Mouse (Mus musculus): ENCODE data around the gene Cib4. TPM values are rescaled to one million over a fixed set of nuclear protein-coding genes. Genes with fewer than 3 reads are reported as not detected.

Cib4 gene
- not detected in 2 replicates for polyA plus RNA-seq (2012; rRNA removed)

DNA sequence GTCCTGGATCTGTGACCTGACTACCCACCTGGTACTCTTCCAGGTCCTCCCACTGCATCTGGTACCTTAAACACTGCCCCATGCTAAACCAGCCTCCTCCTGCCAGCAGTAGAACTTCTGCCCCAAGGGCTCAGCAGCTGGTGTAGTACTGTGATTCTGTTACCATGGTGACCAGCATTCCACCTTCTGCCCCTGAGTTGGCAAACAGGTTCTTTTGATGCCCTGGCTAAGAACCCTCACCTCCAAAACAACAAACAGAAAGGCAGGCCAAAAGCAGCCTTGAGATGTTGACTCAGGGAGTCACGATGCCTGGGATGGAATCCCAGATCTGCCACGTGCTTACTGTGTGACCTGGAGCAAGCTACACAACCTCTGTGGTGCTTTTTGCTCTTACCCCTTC, at the start of gene Cib4:
Gene Cib4 (minus strand): TSS at position 139 of the 400 bp plus-strand sequence.
- no peak within 1 kb of the TSS for H3K4me3 ChIP-seq (ENCODE audit: insufficient read depth, low read length)
- H3K27ac ChIP-seq (ENCODE audit: insufficient read depth, low read length), result no peak within 1 kb of the TSS
- no peaks in the 10 kb centered on the region for H3K4me1 ChIP-seq (ENCODE audit: control insufficient read depth, insufficient read depth, low read length)
- no peak for TF ChIP-seq CTCF (IDR thresholded peaks at IDR 0.05; ENCODE audit: extremely low read depth, insufficient read depth, low read length)
- no peak for TF ChIP-seq POLR2A (IDR thresholded peaks at IDR 0.05; ENCODE audit: extremely low read depth, insufficient read depth, low read length)

GRCm38 (mm10) chr5:30594953-30595560, 49.4 kb upstream of the Cib4 start:
- Histone ChIP-seq H3K4me3 (ENCODE audit: insufficient read depth, low read length) (no peak overlapping the region), H3K27ac (ENCODE audit: insufficient read depth, low read length) (no peak overlapping the region), H3K4me1 (ENCODE audit: control insufficient read depth, insufficient read depth, low read length) (peaks cover 7% of the 10 kb centered on the region; the same call in 1 of the 2 replicates)
- no peak for TF ChIP-seq POLR2A (IDR thresholded peaks at IDR 0.05; ENCODE audit: extremely low read depth, insufficient read depth, low read length)
- TF ChIP-seq CTCF (IDR thresholded peaks at IDR 0.05; ENCODE audit: extremely low read depth, insufficient read depth, low read length), result no peak

DNA sequence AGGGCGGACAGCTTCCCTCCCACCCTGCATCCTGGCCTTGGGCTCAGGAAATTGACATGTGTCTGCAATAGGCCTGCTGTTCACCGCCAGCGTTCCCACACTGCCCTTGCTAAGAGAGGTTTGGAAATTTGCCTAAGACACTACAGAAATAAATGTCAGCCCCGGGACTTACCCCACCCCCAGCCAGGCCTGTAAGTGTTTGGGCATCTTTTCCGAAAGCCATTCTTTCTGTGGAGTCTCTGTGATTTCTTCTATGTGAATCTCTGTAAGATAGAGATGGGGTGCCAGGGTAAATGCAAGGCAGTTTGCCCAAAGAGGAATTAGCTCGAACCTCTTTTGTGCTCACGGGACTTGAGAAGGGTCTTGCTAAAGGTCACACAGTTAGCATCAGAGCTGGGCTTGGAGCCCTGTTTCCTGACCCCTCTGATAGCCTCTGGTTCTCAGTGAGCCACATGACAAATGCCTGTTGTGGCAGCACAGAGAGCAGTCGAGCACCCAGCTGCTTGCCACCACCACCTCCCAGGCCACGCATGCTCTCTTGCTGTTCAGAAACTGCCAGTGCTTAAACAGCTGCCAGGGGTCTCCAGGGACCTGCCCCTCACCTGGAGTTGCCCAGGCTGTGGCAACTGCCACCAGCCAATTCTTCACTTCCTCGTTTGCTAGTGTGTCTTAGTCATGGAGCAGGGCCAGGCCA, 48.3 kb upstream of the Cib4 start:
- peaks cover 9% of the 10 kb centered on the region for H3K4me1 ChIP-seq (ENCODE audit: control insufficient read depth, insufficient read depth, low read length)
- H3K27ac ChIP-seq (ENCODE audit: insufficient read depth, low read length), result no peak overlapping the region
- no peak for TF ChIP-seq CTCF (IDR thresholded peaks at IDR 0.05; ENCODE audit: extremely low read depth, insufficient read depth, low read length)
- TF ChIP-seq POLR2A (IDR thresholded peaks at IDR 0.05; ENCODE audit: extremely low read depth, insufficient read depth, low read length), result no peak
- no peak overlapping the region for H3K4me3 ChIP-seq (ENCODE audit: insufficient read depth, low read length)

GRCm38 (mm10) chr5:30593360-30593759, 47.7 kb upstream of the Cib4 start:
- no peak overlapping the region for H3K4me3 ChIP-seq (ENCODE audit: insufficient read depth, low read length)
- no peak overlapping the region for H3K27ac ChIP-seq (ENCODE audit: insufficient read depth, low read length)
- no peak for TF ChIP-seq CTCF (IDR thresholded peaks at IDR 0.05; ENCODE audit: extremely low read depth, insufficient read depth, low read length)
- H3K4me1 ChIP-seq (ENCODE audit: control insufficient read depth, insufficient read depth, low read length), result peaks cover 9% of the 10 kb centered on the region

DNA sequence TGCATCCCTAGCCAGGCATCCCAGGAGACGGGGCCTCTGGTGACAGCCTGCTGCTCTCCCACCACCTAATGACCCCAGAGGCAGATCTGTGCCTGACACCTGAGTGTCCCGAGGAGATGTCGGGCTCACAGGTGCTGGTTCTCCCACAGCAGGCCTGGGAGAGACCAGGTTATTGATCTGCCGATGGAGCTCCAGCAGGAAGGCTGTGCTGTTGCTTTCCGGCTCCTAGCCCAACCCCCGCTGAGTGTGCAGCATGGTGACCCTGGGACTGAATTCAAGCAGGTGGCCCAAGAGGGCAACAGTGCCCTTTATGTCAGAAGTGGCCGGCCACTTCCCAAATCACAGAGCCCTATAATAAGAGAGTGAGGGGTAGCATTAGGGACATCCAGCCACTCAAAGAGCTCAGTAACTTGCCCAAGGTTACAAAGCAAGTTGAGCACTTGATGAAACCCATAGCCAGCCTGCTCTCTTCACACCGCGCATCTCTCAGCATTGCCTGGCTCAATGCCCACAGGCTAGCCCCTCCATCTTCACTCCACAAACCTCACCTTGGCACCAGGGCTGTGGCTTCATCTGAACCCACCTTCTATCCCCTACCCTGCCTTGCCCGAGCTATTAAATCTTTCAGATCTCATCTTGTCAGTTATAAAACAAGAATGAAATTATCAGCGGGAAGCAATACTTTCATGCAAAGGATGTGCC, 46.8 kb upstream of the Cib4 start:
- Histone ChIP-seq H3K4me1 (ENCODE audit: control insufficient read depth, insufficient read depth, low read length) (peaks cover 9% of the 10 kb centered on the region), H3K27ac (ENCODE audit: insufficient read depth, low read length) (no peak overlapping the region), H3K4me3 (ENCODE audit: insufficient read depth, low read length) (no peak overlapping the region)
- TF ChIP-seq POLR2A (IDR thresholded peaks at IDR 0.05; ENCODE audit: extremely low read depth, insufficient read depth, low read length) (no peak), CTCF (IDR thresholded peaks at IDR 0.05; ENCODE audit: extremely low read depth, insufficient read depth, low read length) (no peak)

GRCm38 (mm10) chr5:30591786-30592185, 46.1 kb upstream of the Cib4 start:
- TF ChIP-seq CTCF (IDR thresholded peaks at IDR 0.05; ENCODE audit: extremely low read depth, insufficient read depth, low read length), result no peak
- no peak for TF ChIP-seq POLR2A (IDR thresholded peaks at IDR 0.05; ENCODE audit: extremely low read depth, insufficient read depth, low read length)
- no peak overlapping the region for H3K27ac ChIP-seq (ENCODE audit: insufficient read depth, low read length)

DNA sequence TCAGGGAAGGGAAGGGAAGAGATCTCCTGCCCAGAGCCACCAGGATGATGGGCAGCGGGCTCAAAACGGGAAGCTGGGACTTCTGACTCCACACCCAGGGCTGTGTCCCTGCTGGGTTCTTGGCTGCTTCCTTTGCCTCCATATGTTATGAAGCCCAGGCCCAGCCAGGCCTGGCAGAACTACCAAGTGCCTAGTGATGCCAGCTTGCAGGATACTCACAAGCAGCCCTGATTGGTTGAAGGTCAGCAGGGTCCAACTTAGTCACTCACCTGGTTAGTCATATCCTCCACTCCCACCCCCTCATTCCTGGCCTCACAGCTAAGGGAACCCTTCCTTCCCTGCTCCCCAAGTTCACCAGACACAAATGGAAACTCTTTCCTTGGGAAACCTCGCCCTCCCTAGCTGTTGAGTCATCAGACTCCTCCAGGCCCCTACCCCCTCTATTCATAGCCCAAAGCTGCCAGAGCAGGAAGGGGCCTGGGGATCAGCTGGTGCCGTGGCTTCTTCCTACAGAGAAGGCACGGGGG, 45.6 kb upstream of the Cib4 start:
- peaks cover 9% of the 10 kb centered on the region for H3K4me1 ChIP-seq (ENCODE audit: control insufficient read depth, insufficient read depth, low read length)
- H3K27ac ChIP-seq (ENCODE audit: insufficient read depth, low read length), result no peak overlapping the region

More at GRCm38 (mm10) chr5:30591786-30592185, 46.1 kb upstream of the Cib4 start:
- peaks cover 9% of the 10 kb centered on the region for H3K4me1 ChIP-seq (ENCODE audit: control insufficient read depth, insufficient read depth, low read length)
- H3K4me3 ChIP-seq (ENCODE audit: insufficient read depth, low read length), result no peak overlapping the region

DNA sequence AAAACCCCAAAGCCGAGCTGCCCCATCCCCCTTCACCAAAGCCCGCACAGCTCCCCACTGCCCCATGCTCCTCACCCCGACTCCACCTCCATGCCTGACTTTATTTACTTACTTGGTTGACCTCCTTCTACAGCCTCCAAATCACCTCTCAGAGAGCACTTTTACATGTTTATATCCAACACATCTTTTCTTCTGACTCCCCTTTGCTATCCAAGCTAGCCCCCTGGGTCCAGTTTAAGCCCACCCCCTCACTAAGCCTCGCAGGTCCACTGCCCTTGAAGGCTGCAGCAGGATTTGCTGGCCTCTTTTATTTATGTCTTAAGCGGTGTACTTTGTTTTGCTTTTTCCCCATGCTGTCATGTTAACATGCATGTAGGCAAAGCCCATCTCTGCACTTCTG, 44.6 kb upstream of the Cib4 start:
- TF ChIP-seq CTCF (IDR thresholded peaks at IDR 0.05; ENCODE audit: extremely low read depth, insufficient read depth, low read length) (no peak), POLR2A (IDR thresholded peaks at IDR 0.05; ENCODE audit: extremely low read depth, insufficient read depth, low read length) (no peak)
- H3K4me1 ChIP-seq (ENCODE audit: control insufficient read depth, insufficient read depth, low read length), result peaks cover 9% of the 10 kb centered on the region
- no peak overlapping the region for H3K4me3 ChIP-seq (ENCODE audit: insufficient read depth, low read length)
- H3K27ac ChIP-seq (ENCODE audit: insufficient read depth, low read length), result no peak overlapping the region

More for the DNA sequence above, 45.6 kb upstream of the Cib4 start:
- no peak for TF ChIP-seq POLR2A (IDR thresholded peaks at IDR 0.05; ENCODE audit: extremely low read depth, insufficient read depth, low read length)
- TF ChIP-seq CTCF (IDR thresholded peaks at IDR 0.05; ENCODE audit: extremely low read depth, insufficient read depth, low read length), result no peak
- H3K4me3 ChIP-seq (ENCODE audit: insufficient read depth, low read length), result no peak overlapping the region

DNA sequence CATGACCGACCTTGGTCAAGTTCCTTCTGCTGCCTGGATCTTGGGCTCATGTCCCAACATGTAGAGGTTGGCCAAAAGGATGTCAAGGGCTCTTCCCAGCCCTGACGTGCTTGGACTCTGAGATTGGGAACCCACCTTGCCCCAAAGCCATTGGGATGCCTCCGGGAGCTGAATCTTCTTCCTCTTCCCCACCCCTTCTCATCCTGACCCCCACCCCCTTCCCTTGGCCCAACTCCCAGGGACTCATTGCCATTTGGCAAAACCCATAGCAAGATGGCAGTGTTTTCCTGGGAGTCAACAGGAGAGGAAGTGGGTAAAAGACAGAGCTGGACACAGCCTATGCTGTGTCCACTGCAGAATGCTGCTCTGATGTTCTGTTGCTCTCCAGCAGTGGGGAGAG, 43.9 kb upstream of the Cib4 start:
- Histone ChIP-seq H3K4me3 (ENCODE audit: insufficient read depth, low read length) (peak overlapping the region; percentile 72), H3K4me1 (ENCODE audit: control insufficient read depth, insufficient read depth, low read length) (peaks cover 9% of the 10 kb centered on the region), H3K27ac (ENCODE audit: insufficient read depth, low read length) (no peak overlapping the region)
- TF ChIP-seq POLR2A (IDR thresholded peaks at IDR 0.05; ENCODE audit: extremely low read depth, insufficient read depth, low read length) (no peak), CTCF (IDR thresholded peaks at IDR 0.05; ENCODE audit: extremely low read depth, insufficient read depth, low read length) (no peak)
